Mouse (Mus musculus) stomach, postnatal 0 days (tissue): ENCODE results near the gene Ccdc73.
"Not testable (repeated sequence)": the region's sequence is repeated elsewhere in the genome, so short reads cannot be mapped to it uniquely, and the experiment has no call there.

Experiments
- CTCF ChIP-seq: IDR thresholded peaks from 2 replicates; pipeline ENCODE4 v1.5.1; 2016; ENCODE audit warnings: antibody characterized with exemption, low read depth, mild to moderate bottlenecking, moderate library complexity
- EP300 ChIP-seq: optimal IDR thresholded peaks from 2 replicates; pipeline ENCODE3; 2016; ENCODE audit warnings: antibody characterized with exemption

DNA sequence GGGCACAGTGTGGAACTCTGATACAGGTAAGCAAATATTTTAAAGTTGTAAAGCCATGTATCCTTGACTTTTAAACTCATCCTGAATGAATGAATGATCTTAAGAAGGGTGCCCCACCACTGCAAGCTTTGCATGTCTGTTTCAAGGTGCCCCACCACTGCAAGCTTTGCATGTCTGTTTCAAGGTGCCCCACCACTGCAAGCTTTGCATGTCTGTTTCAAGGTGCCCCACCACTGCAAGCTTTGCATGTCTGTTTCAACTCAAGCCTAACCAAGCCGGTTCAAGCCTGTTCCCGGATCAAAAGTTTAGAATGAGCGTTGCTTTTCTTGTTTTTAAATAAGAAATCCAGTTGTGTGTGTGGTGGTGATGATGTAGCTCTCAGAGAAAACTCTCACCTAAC, 48.8 kb upstream of the Ccdc73 start:
- TF ChIP-seq CTCF, EP300: not testable (repeated sequence)
